Mouse (Mus musculus): ENCODE results near the gene Adgre4. TPM values are rescaled to one million over a fixed set of nuclear protein-coding genes. Genes with fewer than 3 reads are reported as not detected.

The Adgre4 gene
- total RNA-seq, 2 experiments from 2014 or later: 0.18 TPM; not detected in 1

Other genes starting within 250 kb of the Adgre4 start
- gene Vmn2r118, start 124.8 kb upstream of the Adgre4 start, total RNA-seq (2021): not detected
- gene Pot1b, start 37.4 kb upstream of the Adgre4 start, total RNA-seq (2021): 1 to 10 TPM; 6.6 to 7.9 TPM
- gene Zfp119a, start 128.9 kb downstream of the Adgre4 start, total RNA-seq (2021): 1 to 10 TPM; 6.0 to 6.5 TPM
- 1 to 10 TPM; 8.7 to 9.3 TPM for gene Zfp959, start 142.1 kb downstream of the Adgre4 start, total RNA-seq (2021)
- 1 to 10 TPM; 3.4 to 5.4 TPM for gene Zfp119b, start 199.5 kb downstream of the Adgre4 start, total RNA-seq (2021)
- 1 to 10 TPM; 1.1 to 1.2 TPM for gene Ebi3, start 202.7 kb downstream of the Adgre4 start, total RNA-seq (2021)
- 10 to 100 TPM; 17.4 to 20.5 TPM for gene Yju2, start 209.1 kb downstream of the Adgre4 start, total RNA-seq (2021)
- 10 to 100 TPM; 24.4 to 26.8 TPM for gene Shd, start 220.5 kb downstream of the Adgre4 start, total RNA-seq (2021)
- gene Fsd1, start 236.5 kb downstream of the Adgre4 start, total RNA-seq (2021): 10 to 100 TPM; 70.1 to 75.8 TPM